Mouse (Mus musculus): Measurements from ENCODE around the gene Mylk.

GRCm38 (mm10) chr16:34929686-34930085 is 184.7 kb downstream of the Mylk start:
- TF ChIP-seq POLR2A (IDR thresholded peaks at IDR 0.05; ENCODE audit: borderline replicate concordance, insufficient read depth, low read length): no peak
- TF ChIP-seq CTCF (IDR thresholded peaks at IDR 0.05; ENCODE audit: borderline replicate concordance, insufficient read depth, low read depth, low read length): no peak

Data from cerebellum, adult 2 months (tissue).